ENCODE assay signal across 8 mouse cellular contexts in the genomic region with DNA sequence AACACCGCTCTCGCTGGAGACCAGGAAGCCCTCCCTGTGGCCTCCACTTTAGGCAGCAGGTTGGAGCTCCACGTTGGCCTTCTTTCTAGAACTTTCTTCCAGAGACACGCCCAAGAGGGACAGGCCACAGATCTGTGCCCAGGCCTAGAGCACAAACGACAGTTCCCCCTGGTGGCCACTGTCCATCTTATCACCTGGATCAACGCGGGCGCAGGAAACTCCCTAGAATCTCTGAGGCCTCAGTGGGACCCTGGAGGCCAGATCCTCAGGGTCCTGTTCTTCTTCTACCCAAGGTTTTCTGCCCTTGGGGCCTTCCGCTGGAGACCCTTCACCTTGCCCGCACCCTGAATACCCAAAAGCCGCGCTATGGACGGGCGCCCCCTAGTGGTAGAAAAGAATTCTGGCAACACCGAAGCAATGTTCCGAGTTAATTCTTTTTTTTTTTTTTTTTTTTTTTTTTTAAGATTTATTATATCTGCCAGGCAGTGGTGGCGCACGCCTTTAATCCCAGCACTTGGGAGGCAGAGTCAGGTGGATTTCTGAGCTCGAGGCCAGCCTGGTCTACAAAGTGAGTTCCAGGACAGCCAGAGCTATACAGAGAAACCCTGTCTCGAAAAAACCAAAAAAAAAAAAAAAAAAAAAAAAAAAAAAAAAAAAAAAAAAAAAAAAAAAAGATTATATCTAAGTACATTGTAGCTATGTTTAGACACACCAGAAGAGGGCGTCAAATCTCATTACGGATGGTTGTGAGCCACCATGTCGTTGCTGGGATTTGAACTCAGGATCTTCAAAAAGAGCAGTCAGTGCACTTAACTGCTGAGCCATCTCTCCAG. TPM values are rescaled to one million over a fixed set of nuclear protein-coding genes. Genes with fewer than 3 reads are reported as not detected.
DNase-seq lines count a peak whose midpoint lies in the region; ATAC-seq and TF ChIP-seq lines count a peak whose summit lies in the region.
"Not testable (repeated sequence)": the region's sequence is repeated elsewhere in the genome, so short reads cannot be mapped to it uniquely, and the experiment has no call there.

No protein-coding gene starts in this region.

- ATAC-seq in heart, postnatal 0 days (ENCODE audit: insufficient read depth, low read depth), result peak; percentile 65
- peak; percentile 61 for ATAC-seq in liver, embryonic 16.5 days (ENCODE audit: low read depth)
- ATAC-seq in neural tube, embryonic 12.5 days (ENCODE audit: low FRiP score, low read depth), result not testable (repeated sequence)

- not testable (repeated sequence) for H3K9me3 ChIP-seq in ES-Bruce4 (replicated peaks; ENCODE audit: control insufficient read depth, insufficient read depth, low read length, poor library complexity, severe bottlenecking); heart, postnatal 0 days (replicated peaks; ENCODE audit: control insufficient read depth, low read length); liver, embryonic 16.5 days (replicated peaks; ENCODE audit: control insufficient read depth, low read length); neural tube, embryonic 12.5 days

- not testable (repeated sequence) for TF ChIP-seq POLR2A in ES-Bruce4 (IDR thresholded peaks at IDR 0.05; ENCODE audit: insufficient read depth, low read length); testis, adult 2 months (IDR thresholded peaks at IDR 0.05; ENCODE audit: control insufficient read depth, low read depth, low read length)

- peak; percentile 69 for DNase-seq in c-Kit-positive CD71-positive TER-119-negative erythroid progenitor cells, embryonic 14.5 days (ENCODE audit: low read depth)
- peak; percentile 74 for DNase-seq in fat pad, adult 2 months (ENCODE audit: extremely low read depth, low read depth, low spot score)
- DNase-seq in heart, postnatal 0 days (ENCODE audit: low spot score), result peak; percentile 74
- DNase-seq in kidney, postnatal 14 days, result peak; percentile 83

- peak; percentile 56 for TF ChIP-seq CTCF in ES-Bruce4 (IDR thresholded peaks at IDR 0.05; ENCODE audit: low read depth, low read length)
- TF ChIP-seq CTCF in heart, postnatal 0 days (IDR thresholded peaks at IDR 0.05; ENCODE audit: low read depth), result peak; percentile 59
- TF ChIP-seq CTCF in testis, adult 2 months (IDR thresholded peaks at IDR 0.05; ENCODE audit: control insufficient read depth, insufficient read depth, insufficient replicate concordance, low read depth, low read length), result peak; percentile 65

- 21% methylated on average over 23 of the region's 23 CpGs for WGBS in heart, postnatal 0 days
- WGBS in liver, embryonic 16.5 days (ENCODE audit: insufficient replicate concordance), result 15% methylated on average over 23 of the region's 23 CpGs
- WGBS in neural tube, embryonic 12.5 days, result 33% methylated on average over 23 of the region's 23 CpGs

- peak overlapping the region; percentile 40 for H3K9ac ChIP-seq in ES-Bruce4 (ENCODE audit: low read depth, poor library complexity, severe bottlenecking)
- H3K9ac ChIP-seq in heart, postnatal 0 days (replicated peaks; ENCODE audit: low read depth, low read length); neural tube, embryonic 12.5 days: not testable (repeated sequence)
- H3K9ac ChIP-seq in liver, embryonic 16.5 days (ENCODE audit: low read depth, low read length), result peak overlapping the region; percentile 34

- H3K4me2 ChIP-seq in heart, postnatal 0 days (ENCODE audit: low read depth, low read length), result peak overlapping the region; percentile 48
- peak overlapping the region; percentile 49 for H3K4me2 ChIP-seq in liver, embryonic 16.5 days (ENCODE audit: low read depth, low read length)
- 0 out of 2 replicates have a peak overlapping the region, but pooled peaks have one; percentile 5 for H3K4me2 ChIP-seq in neural tube, embryonic 12.5 days (replicated peaks)

- not testable (repeated sequence) for H3K27me3 ChIP-seq in ES-Bruce4 (ENCODE audit: control insufficient read depth, insufficient read depth, low read length, poor library complexity, severe bottlenecking); heart, postnatal 0 days (ENCODE audit: control insufficient read depth, insufficient read depth, low read length); liver, embryonic 16.5 days (ENCODE audit: control insufficient read depth, insufficient read depth, low read depth, low read length); neural tube, embryonic 12.5 days (replicated peaks); testis, adult 2 months (ENCODE audit: control insufficient read depth, insufficient read depth, low read length)

- TF ChIP-seq EP300 in ES-Bruce4 (IDR thresholded peaks at IDR 0.05; ENCODE audit: insufficient read depth, low read depth, low read length); heart, postnatal 0 days (IDR thresholded peaks at IDR 0.05; ENCODE audit: low read depth): not testable (repeated sequence)

- H3K27ac ChIP-seq in ES-Bruce4 (ENCODE audit: insufficient read depth, low read length); liver, embryonic 16.5 days (ENCODE audit: low read length); neural tube, embryonic 12.5 days; testis, adult 2 months (ENCODE audit: control insufficient read depth, insufficient read depth, low read depth, low read length): not testable (repeated sequence)
- 0 out of 2 replicates have a peak overlapping the region, but pooled peaks have one; percentile 27 for H3K27ac ChIP-seq in heart, postnatal 0 days (ENCODE audit: low read depth)

- H3K36me3 ChIP-seq in ES-Bruce4 (ENCODE audit: control insufficient read depth, insufficient read depth, low read length, poor library complexity, severe bottlenecking); heart, postnatal 0 days (replicated peaks; ENCODE audit: control insufficient read depth, insufficient read depth, low read length); liver, embryonic 16.5 days (ENCODE audit: control insufficient read depth, insufficient read depth); neural tube, embryonic 12.5 days; testis, adult 2 months (ENCODE audit: control insufficient read depth, insufficient read depth, low read length): not testable (repeated sequence)

- H3K4me1 ChIP-seq in ES-Bruce4 (ENCODE audit: control insufficient read depth, insufficient read depth, low read length); heart, postnatal 0 days (ENCODE audit: control insufficient read depth, insufficient read depth); neural tube, embryonic 12.5 days: not testable (repeated sequence)
- H3K4me1 ChIP-seq in liver, embryonic 16.5 days (ENCODE audit: control insufficient read depth, low read depth, low read length), result peaks cover 13% of the 10 kb centered on the region
- H3K4me1 ChIP-seq in testis, adult 2 months (ENCODE audit: control insufficient read depth, insufficient read depth, low read length), result peaks cover 22% of the 10 kb centered on the region

- peak overlapping the region; percentile 5; the same call in 1 of the 2 replicates for H3K4me3 ChIP-seq in ES-Bruce4 (ENCODE audit: low read depth, low read length)
- peak overlapping the region; percentile 21 for H3K4me3 ChIP-seq in heart, postnatal 0 days (ENCODE audit: low read depth, low read length)
- H3K4me3 ChIP-seq in liver, embryonic 16.5 days (ENCODE audit: low read depth, low read length), result peak overlapping the region; percentile 22; the same call in 1 of the 2 replicates
- H3K4me3 ChIP-seq in neural tube, embryonic 12.5 days, result not testable (repeated sequence)
- peak overlapping the region; percentile 10 for H3K4me3 ChIP-seq in testis, adult 2 months (ENCODE audit: control insufficient read depth, low read depth, low read length)

RNA-seq across cellular contexts. Expression of gene Lgals7, which starts 4.1 kb away (rescaled TPM):
- not detected in 2 replicates for polyA plus RNA-seq in ES-Bruce4 (2011; ENCODE audit: insufficient read depth, insufficient read length, low read depth, missing spikeins)
- total RNA-seq in heart, postnatal 0 days (2014; rRNA removed; ENCODE audit: low replicate concordance), result 5.0 TPM in 1 of 2 replicates, not detected in the other
- polyA plus RNA-seq in heart, postnatal 0 days (2015; fragmentation: Nextera tagmentation; extraction: Ambion mirVana), result 2.2 and 3.9 TPM in 2 replicates
- polyA plus RNA-seq in liver, embryonic 16.5 days (2015; fragmentation: Nextera tagmentation; extraction: Ambion mirVana), result 0.16 and 0.19 TPM in 2 replicates
- polyA plus RNA-seq in neural tube, embryonic 12.5 days (2016; fragmentation: Nextera tagmentation; extraction: Ambion mirVana), result 2.1 and 3.0 TPM in 2 replicates
- polyA plus RNA-seq in testis, adult 2 months (2012; rRNA removed), result 1.4 and 1.7 TPM in 2 replicates

RNA-seq across cellular contexts. Expression of gene Capn12, which starts 13.5 kb away (rescaled TPM):
- 0.21 and 0.33 TPM in 2 replicates for polyA plus RNA-seq in ES-Bruce4 (2011; ENCODE audit: insufficient read depth, insufficient read length, low read depth, missing spikeins)
- not detected in 2 replicates for total RNA-seq in heart, postnatal 0 days (2014; rRNA removed; ENCODE audit: low replicate concordance)
- 0.26 TPM in 2 replicates for polyA plus RNA-seq in heart, postnatal 0 days (2015; fragmentation: Nextera tagmentation; extraction: Ambion mirVana)
- 0.09 and 0.12 TPM in 2 replicates for polyA plus RNA-seq in liver, embryonic 16.5 days (2015; fragmentation: Nextera tagmentation; extraction: Ambion mirVana)
- polyA plus RNA-seq in neural tube, embryonic 12.5 days (2016; fragmentation: Nextera tagmentation; extraction: Ambion mirVana), result 0.28 and 0.57 TPM in 2 replicates
- polyA plus RNA-seq in testis, adult 2 months (2012; rRNA removed), result 0.14 and 0.17 TPM in 2 replicates

RNA-seq across cellular contexts. Expression of gene Lgals4, which starts 34.1 kb away (rescaled TPM):
- polyA plus RNA-seq in ES-Bruce4 (2011; ENCODE audit: insufficient read depth, insufficient read length, low read depth, missing spikeins), result 1.9 and 2.4 TPM in 2 replicates
- total RNA-seq in heart, postnatal 0 days (2014; rRNA removed; ENCODE audit: low replicate concordance), result 2.3 and 24.1 TPM in 2 replicates
- polyA plus RNA-seq in heart, postnatal 0 days (2015; fragmentation: Nextera tagmentation; extraction: Ambion mirVana), result 30.9 and 36.0 TPM in 2 replicates
- polyA plus RNA-seq in liver, embryonic 16.5 days (2015; fragmentation: Nextera tagmentation; extraction: Ambion mirVana), result 6.2 and 22.3 TPM in 2 replicates
- polyA plus RNA-seq in neural tube, embryonic 12.5 days (2016; fragmentation: Nextera tagmentation; extraction: Ambion mirVana), result 4.6 and 4.9 TPM in 2 replicates
- polyA plus RNA-seq in testis, adult 2 months (2012; rRNA removed), result 13.8 and 17.5 TPM in 2 replicates

RNA-seq across cellular contexts. Expression of gene Ech1, which starts 42.7 kb away (rescaled TPM):
- polyA plus RNA-seq in ES-Bruce4 (2011; ENCODE audit: insufficient read depth, insufficient read length, low read depth, missing spikeins), result 41.3 and 53.0 TPM in 2 replicates
- total RNA-seq in heart, postnatal 0 days (2014; rRNA removed; ENCODE audit: low replicate concordance), result 483 and 823 TPM in 2 replicates
- polyA plus RNA-seq in heart, postnatal 0 days (2015; fragmentation: Nextera tagmentation; extraction: Ambion mirVana), result 806 and 928 TPM in 2 replicates
- polyA plus RNA-seq in liver, embryonic 16.5 days (2015; fragmentation: Nextera tagmentation; extraction: Ambion mirVana), result 172 and 201 TPM in 2 replicates
- polyA plus RNA-seq in neural tube, embryonic 12.5 days (2016; fragmentation: Nextera tagmentation; extraction: Ambion mirVana), result 82.2 and 89.2 TPM in 2 replicates
- 124 and 147 TPM in 2 replicates for polyA plus RNA-seq in testis, adult 2 months (2012; rRNA removed)

RNA-seq across cellular contexts. Expression of gene Hnrnpl, which starts 59.4 kb away (rescaled TPM):
- polyA plus RNA-seq in ES-Bruce4 (2011; ENCODE audit: insufficient read depth, insufficient read length, low read depth, missing spikeins), result 633 and 662 TPM in 2 replicates
- total RNA-seq in heart, postnatal 0 days (2014; rRNA removed; ENCODE audit: low replicate concordance), result 259 and 275 TPM in 2 replicates
- polyA plus RNA-seq in heart, postnatal 0 days (2015; fragmentation: Nextera tagmentation; extraction: Ambion mirVana), result 149 and 171 TPM in 2 replicates
- 69.0 and 80.7 TPM in 2 replicates for polyA plus RNA-seq in liver, embryonic 16.5 days (2015; fragmentation: Nextera tagmentation; extraction: Ambion mirVana)
- polyA plus RNA-seq in neural tube, embryonic 12.5 days (2016; fragmentation: Nextera tagmentation; extraction: Ambion mirVana), result 264 and 338 TPM in 2 replicates
- 162 and 200 TPM in 2 replicates for polyA plus RNA-seq in testis, adult 2 months (2012; rRNA removed)
